Mouse (Mus musculus) megakaryocyte, adult 5-6 weeks (primary cell): ENCODE results near the gene Hcfc1r1. TPM values are rescaled to one million over a fixed set of nuclear protein-coding genes. Genes with fewer than 3 reads are reported as not detected.

Experiments used
- ATAC-seq: 2 replicates; pipeline ENCODE4 v1.8.0; 2016; ENCODE audit warnings: mild to moderate bottlenecking, inconsistent platforms; ENCODE audit not compliant: poor library complexity, severe bottlenecking
- total RNA-seq, 2 experiments: library from RNA; stranded (forward) in 1 of 2; stranded (reverse) in 1 of 2; fragments of 153-499, 151-499 nt in 1 of 2; fragments of 221-1000, 200-1000 nt in 1 of 2; gene quantifications; 2 replicates each; pipeline versions ENCODE4 v1.2.3 to v1.2.4; 2015 to 2017

Hcfc1r1 gene
- total RNA-seq, 2 experiments from 2014 or later, result 38.1 to 67.4 TPM

DNA sequence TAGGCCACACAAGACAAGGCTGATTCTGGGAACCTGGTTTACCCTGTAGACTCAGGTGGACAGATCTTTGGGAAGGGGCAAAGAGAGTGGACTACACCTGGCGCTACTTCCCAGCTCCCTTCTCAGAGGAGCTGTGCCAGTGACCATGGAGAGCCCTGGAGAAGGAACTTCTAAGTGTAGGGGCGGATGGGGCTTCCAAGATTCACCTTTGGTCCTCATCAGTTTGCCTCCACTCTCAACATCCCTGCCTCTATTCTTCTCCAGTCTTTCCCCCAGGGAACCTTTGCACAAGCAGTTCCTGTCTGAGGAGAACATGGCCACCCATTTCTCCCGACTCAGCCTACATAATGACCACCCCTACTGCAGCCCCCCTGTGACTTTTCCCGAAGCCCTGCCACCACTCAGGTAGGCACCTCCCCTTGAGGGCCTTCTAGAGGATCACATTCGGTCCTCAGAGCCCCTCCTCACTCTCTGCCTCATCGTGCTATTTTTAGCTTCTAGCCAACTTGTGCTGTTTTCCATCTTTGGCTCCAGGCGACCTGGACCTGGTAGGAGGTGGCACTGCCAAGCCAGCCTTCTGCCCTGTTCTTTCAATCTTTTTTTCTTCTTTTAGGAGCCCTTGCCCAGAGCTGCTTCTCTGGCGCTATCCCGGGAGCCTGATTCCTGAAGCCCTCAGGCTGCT lies 1.0 kb downstream of the Hcfc1r1 start:
- ATAC-seq, result no peak

GRCm38 (mm10) chr17:23675127-23675526 lies 1.7 kb downstream of the Hcfc1r1 start:
- no peak for ATAC-seq

- ATAC-seq, result peak; percentile 29
Measured at GRCm38 (mm10) chr17:23675564-23676281, 2.3 kb downstream of the Hcfc1r1 start.

DNA sequence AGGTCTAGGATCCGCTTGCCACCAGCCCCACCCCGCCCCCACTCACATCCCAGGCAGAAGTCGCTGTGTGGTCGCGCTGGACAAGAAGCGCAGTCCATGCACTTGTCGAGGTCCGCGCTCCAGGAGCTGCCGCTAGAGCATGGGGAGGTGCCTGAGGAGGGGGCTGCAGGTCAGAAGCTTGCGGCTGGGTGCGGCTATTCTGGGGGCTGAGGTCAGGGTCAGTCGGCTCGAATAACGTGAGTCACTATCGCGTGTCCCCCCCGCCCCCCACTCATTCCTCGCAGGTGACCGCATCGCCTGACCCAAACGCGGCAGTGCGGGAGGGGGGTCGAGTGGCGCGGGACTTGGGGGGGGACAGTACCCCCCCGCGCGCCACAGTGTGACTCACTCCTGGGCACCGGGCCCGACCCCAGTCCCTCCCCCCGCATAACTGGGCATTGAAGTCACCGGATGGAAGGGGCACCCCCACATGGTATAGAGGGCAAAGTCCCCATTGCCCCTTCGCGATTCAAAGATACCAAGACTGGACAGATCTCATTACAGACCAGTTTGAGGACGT lies 3.2 kb downstream of the Hcfc1r1 start:
- ATAC-seq, result no peak

DNA sequence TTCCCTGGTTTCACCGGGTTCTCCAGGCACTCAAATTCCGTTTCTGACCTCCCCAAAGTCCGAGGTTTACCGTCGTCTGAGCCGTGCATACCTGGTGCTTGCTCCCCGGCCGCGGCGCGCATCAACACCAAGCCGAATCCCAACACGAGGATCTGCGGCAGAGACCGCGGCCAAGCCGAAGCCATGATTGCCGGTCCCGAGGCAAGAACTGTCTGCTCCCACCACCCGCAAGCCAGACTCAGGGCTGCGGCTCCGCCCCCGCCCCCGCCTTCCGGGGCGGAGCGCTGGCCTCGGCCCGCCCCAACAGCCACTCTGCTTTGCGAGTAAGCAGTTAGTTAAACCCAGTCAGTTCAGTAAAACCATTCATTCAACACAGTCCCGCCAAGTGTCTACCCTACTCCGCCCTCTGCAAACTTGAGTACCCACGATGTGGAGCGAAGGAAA lies 3.9 kb downstream of the Hcfc1r1 start, which contains the start of gene Tnfrsf12a:
Tnfrsf12a (minus strand) TSS at position 233 of the 444 bp plus-strand sequence.
- ATAC-seq, result peak; percentile 56

GRCm38 (mm10) chr17:23679127-23679835 lies 5.9 kb downstream of the Hcfc1r1 start, which contains the start of gene Cldn6:
Gene Cldn6, plus strand, starts transcription at chr17:23679249.
- ATAC-seq, result no peak

DNA sequence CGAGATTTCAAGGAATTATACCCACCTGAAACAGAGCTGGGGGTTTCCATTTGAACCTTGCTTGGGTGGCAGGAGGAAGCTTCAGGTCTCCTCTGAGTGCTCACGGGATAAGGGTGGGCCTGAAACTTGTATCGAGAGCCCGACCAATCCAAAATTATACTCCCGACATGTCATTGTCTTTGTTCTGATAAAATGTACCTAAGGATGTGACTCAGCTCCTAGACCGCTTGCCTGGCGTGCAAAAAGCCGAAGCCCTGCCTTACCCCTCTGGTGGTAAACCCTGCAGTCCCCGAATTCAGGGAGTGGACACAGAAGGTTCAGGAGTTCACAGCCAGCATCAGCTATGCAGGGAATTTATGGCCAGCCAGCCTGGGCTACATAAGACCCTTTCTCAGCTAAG lies 6.9 kb downstream of the Hcfc1r1 start:
- no peak for ATAC-seq

- ATAC-seq, result no peak
Measured at GRCm38 (mm10) chr17:23681086-23681485, 7.7 kb downstream of the Hcfc1r1 start.

GRCm38 (mm10) chr17:23682092-23682491 lies 8.7 kb downstream of the Hcfc1r1 start:
- ATAC-seq, result no peak

GRCm38 (mm10) chr17:23682530-23682929 lies 9.1 kb downstream of the Hcfc1r1 start:
- ATAC-seq, result no peak

- ATAC-seq, result no peak
Measured at GRCm38 (mm10) chr17:23683226-23683625, 9.8 kb downstream of the Hcfc1r1 start.

DNA sequence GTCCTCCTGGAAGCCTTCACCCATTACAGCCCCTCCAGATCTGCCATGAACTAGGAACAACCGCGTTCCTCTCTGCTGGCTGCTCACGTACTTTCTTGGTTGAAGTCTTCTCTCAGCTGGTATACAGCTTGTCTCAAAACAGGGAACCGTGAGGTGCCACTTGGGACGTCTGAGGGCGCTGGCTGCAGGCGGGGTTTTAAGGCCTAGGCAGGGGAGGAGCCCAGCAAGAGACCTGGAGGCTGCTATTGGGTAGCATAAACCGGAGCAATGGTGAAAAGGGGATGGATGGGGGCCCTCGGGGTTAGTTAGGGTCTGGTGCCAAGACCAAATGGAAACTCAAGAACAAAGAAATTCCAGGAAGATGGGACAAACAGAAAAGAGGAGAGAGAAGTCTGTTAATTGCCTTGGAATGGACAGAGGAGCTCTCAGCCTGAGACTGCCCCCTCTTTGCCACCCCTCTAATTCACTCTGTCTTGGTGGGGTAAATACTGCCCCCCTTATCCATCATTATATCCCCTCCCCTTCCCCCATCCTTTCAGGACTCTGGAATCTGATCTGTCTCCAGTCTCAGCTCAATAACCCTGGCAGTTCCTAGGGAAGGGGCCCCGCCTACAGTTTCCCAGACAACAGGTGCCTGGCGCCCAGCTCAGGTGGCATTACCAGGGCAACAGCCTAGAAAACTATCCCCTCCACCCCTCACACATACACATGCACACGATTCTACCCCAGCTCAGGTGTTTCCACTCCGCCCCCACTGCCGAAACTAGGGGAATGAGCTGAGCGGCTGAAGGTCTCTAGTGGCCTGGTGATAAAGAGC lies 10.7 kb downstream of the Hcfc1r1 start, which contains the start of gene Cldn9:
Cldn9 (minus strand) TSS at position 171 of the 817 bp plus-strand sequence.
- no peak for ATAC-seq

DNA sequence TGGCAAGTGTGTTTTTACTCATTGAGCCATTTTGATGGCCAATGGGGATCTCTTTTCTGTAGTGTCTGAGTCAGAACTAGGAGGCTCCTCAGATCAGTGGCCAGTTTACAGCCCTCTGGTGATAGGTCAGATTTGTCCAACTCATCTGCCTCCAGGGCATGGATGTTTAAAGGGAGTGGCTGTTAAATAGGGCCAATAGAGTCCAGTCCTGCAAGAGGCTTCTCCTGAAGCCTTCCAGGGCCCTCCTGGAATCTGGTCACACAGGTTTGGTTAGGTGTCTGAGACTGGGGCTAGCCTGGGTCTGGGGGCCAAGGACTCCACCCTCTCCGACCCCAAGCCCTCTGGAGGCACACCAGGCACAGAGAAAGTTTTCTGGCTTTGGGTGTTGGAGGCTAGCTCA lies 21.1 kb downstream of the Hcfc1r1 start:
- ATAC-seq, result no peak

- no peak for ATAC-seq
Measured at GRCm38 (mm10) chr17:23695801-23696200, 22.4 kb downstream of the Hcfc1r1 start.

GRCm38 (mm10) chr17:23699131-23700077 lies 26.0 kb downstream of the Hcfc1r1 start:
- ATAC-seq, result no peak; the same call in 1 of the 2 replicates

DNA sequence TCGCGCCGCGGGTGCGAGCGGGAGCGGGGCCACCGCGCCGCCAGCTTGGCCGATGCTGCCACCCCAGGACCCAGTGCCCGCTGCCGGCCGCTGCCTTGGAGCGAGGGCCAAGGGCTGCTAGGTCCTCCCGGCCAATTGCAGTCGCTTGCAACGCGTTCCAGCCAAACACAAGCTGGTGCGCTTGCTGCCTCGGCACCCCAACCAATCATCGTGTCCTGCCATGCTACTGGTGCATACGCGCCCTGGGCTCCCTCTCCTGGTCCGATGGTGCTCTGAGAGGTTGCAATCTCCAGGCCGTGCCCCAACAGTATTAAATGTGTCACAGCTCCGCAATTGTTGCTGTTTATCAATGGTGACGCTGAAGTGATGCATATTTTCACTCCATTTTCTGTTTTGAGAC lies 26.7 kb downstream of the Hcfc1r1 start:
- ATAC-seq, result peak; percentile 98

- ATAC-seq, result no peak
Measured at GRCm38 (mm10) chr17:23703301-23703700, 29.9 kb downstream of the Hcfc1r1 start.

DNA sequence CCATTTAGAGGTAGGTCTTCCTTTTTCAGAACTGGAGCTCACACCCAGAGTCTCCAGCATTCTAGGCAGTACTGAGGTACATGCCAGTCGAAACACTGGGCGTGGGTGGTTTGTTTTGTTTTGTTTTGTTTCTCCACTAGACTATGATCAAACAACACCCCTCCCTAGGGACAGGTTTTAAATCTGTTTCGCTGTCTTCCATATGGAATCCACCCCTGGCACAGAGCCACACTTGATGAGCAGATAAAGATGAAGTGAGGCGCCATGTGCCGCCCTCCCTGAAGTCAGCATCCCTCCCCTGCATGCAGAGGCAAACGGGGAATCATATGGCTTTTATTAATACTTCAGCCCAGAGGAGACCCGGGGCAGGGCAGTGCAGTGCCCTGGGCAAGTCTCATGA lies 31.3 kb downstream of the Hcfc1r1 start:
- no peak for ATAC-seq

GRCm38 (mm10) chr17:23705525-23706104 lies 32.2 kb downstream of the Hcfc1r1 start:
- no peak for ATAC-seq
